9 mouse cellular contexts compared by ENCODE assay signal in the genomic region with DNA sequence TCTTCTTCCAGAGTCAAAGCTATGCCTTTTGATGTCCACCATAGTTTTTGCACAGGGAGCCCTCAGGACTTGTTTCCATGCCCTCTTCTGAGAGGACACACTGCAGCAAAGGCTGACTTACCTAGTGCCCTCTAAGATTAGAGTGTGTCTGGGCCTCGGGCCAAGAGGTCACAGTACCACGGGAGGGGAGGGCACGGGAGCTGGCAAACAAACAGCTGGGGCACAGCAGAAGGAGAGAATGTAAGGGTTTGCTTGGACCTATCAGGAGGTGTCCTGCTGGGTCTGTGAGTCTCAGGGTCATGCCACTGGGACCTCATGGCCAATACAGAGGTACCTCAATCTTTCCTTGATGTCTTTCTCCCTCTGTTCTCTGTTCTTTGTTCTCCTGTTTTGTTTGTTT. TPM values are rescaled to one million over a fixed set of nuclear protein-coding genes. Genes with fewer than 3 reads are reported as not detected.
DNase-seq lines count a peak whose midpoint lies in the region; ATAC-seq and TF ChIP-seq lines count a peak whose summit lies in the region.
"Had no signal": no experiment of that assay in that cellular context is flagged by ENCODE, and none has a peak within 500 bp of the region (broad histone marks: within the 10 kb centered on the region; RNA-seq: fewer than 3 reads in every experiment).

No protein-coding gene starts in this region.

- no peak for ATAC-seq in neural tube, embryonic 15.5 days (ENCODE audit: low FRiP score)

- H3K9me3 ChIP-seq in neural tube, embryonic 15.5 days (replicated peaks): no peaks in the 10 kb centered on the region

- peak; percentile 26 for DNase-seq in neural tube, embryonic 10.5 days (ENCODE audit: extremely low spot score, low spot score)
- peak; percentile 41 for DNase-seq in embryo, embryonic 9.5 days (ENCODE audit: extremely low spot score)
- DNase-seq in kidney, postnatal 36 days: peak; percentile 94
- DNase-seq in layer of hippocampus, adult 9-10 months (ENCODE audit: low spot score): no peak
- DNase-seq in layer of hippocampus, adult 8-10 months (ENCODE audit: low spot score in 2 of 2): no peak
- no peak for DNase-seq in frontal cortex, adult 2 months (ENCODE audit: extremely low spot score in 1 of 2, low spot score in 1 of 2)

- no peak overlapping the region for H3K4me2 ChIP-seq in neural tube, embryonic 15.5 days

- H3K9ac ChIP-seq in neural tube, embryonic 15.5 days (replicated peaks): no peak overlapping the region

- no peaks in the 10 kb centered on the region for H3K27me3 ChIP-seq in neural tube, embryonic 15.5 days (replicated peaks)
- H3K27me3 ChIP-seq in small intestine, adult 2 months (ENCODE audit: control insufficient read depth, insufficient read depth, low read length): no peaks in the 10 kb centered on the region

- peaks cover 28% of the 10 kb centered on the region for H3K4me1 ChIP-seq in neural tube, embryonic 15.5 days
- peaks cover 44% of the 10 kb centered on the region for H3K4me1 ChIP-seq in small intestine, adult 2 months (ENCODE audit: control insufficient read depth, insufficient read depth, insufficient read length, low read length)

- no peak overlapping the region for H3K4me3 ChIP-seq in neural tube, embryonic 15.5 days (replicated peaks)
- H3K4me3 ChIP-seq in small intestine, adult 2 months (ENCODE audit: low read depth, low read length): no peak overlapping the region

- WGBS in neural tube, embryonic 15.5 days: 6% methylated on average over 3 of the region's 3 CpGs
- 11% methylated on average over 3 of the region's 3 CpGs for WGBS in small intestine, adult 2 months

- H3K36me3 ChIP-seq in neural tube, embryonic 15.5 days: no peaks in the 10 kb centered on the region
- H3K36me3 ChIP-seq in small intestine, adult 2 months (ENCODE audit: control insufficient read depth, insufficient read depth, low read length): peaks cover 1% of the 10 kb centered on the region; the same call in 1 of the 2 replicates

- TF ChIP-seq CTCF in small intestine, adult 2 months (IDR thresholded peaks at IDR 0.05; ENCODE audit: extremely low read depth, insufficient read length, insufficient replicate concordance, low read depth, low read length): no peak

- TF ChIP-seq POLR2A in small intestine, adult 2 months (IDR thresholded peaks at IDR 0.05; ENCODE audit: low read depth, low read length): no peak

- no peak overlapping the region for H3K27ac ChIP-seq in neural tube, embryonic 15.5 days (replicated peaks)
- H3K27ac ChIP-seq in small intestine, adult 2 months (ENCODE audit: insufficient read depth, low read depth, low read length): peak overlapping the region; percentile 75

RNA-seq across cellular contexts. Expression of gene Gm6525, which starts 57.1 kb away (rescaled TPM):
- 1.9 and 2.4 TPM in 2 replicates for polyA plus RNA-seq in neural tube, embryonic 15.5 days (2015; fragmentation: Nextera tagmentation; extraction: Ambion mirVana)
- not detected in 2 replicates for polyA plus RNA-seq in small intestine, adult 2 months (2012; rRNA removed)
- total RNA-seq in layer of hippocampus, adult 8-10 months (2022): not detected
- 0.08 TPM in 1 of 2 replicates, not detected in the other for polyA plus RNA-seq in frontal cortex, adult 2 months (2012; rRNA removed)
- total RNA-seq: common myeloid progenitor, adult 5-6 weeks had no signal

Comparison
In these comparisons a context has a peak if more than half of its experiments do, and no peak if none do; other contexts are left out.
1. DNase-seq: peak in neural tube, embryonic 10.5 days (single experiment), embryo, embryonic 9.5 days (single experiment) and kidney, postnatal 36 days (2 of 2); none in layer of hippocampus, adult 9-10 months (single experiment), layer of hippocampus, adult 8-10 months (0 of 2) and frontal cortex, adult 2 months (0 of 2).